Comparison of ENCODE assay signal across 19 mouse cellular contexts in the genomic region with DNA sequence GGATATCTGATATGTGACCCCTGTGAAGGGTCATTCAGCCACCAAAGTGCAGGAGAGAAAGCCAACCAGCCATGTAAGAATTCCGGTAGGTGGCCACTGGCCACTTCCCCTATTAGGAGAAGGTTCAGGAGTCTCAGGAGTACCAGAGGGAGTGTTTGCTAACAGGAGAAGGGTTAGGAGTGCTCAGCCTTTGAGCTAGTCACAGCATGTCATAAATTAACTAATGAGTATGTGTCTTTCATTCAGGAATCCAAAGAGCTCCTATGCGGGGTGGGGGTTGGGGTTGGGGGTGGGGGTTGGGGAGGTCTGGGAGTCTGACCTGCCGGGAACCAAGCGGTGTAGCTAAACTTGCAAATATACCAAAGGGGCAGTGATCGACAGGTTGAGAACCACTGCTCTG.
DNase-seq lines count a peak whose midpoint lies in the region; ATAC-seq and TF ChIP-seq lines count a peak whose summit lies in the region.
"Had no signal": no experiment of that assay in that cellular context is flagged by ENCODE, and none has a peak within 500 bp of the region (broad histone marks: within the 10 kb centered on the region; RNA-seq: fewer than 3 reads in every experiment).

No protein-coding gene starts in this region.

- no peak overlapping the region for H3K4me3 ChIP-seq in kidney, adult 2 months (ENCODE audit: insufficient read depth, low read depth, low read length)
- no peak overlapping the region for H3K4me3 ChIP-seq in lung, embryonic 15.5 days
- no peak overlapping the region for H3K4me3 ChIP-seq in ES-Bruce4 (ENCODE audit: low read depth, low read length)
- H3K4me3 ChIP-seq: embryonic facial prominence, embryonic 15.5 days; erythroblast, embryonic 14.5 days; forebrain, embryonic 10.5 days; gastrocnemius, adult 2 months; heart, embryonic 12.5 days; hindbrain, embryonic 10.5 days had no signal

- no peaks in the 10 kb centered on the region; the same call in 1 of the 2 replicates for H3K4me1 ChIP-seq in kidney, adult 2 months (ENCODE audit: control insufficient read depth, insufficient read depth, low read length)
- no peaks in the 10 kb centered on the region for H3K4me1 ChIP-seq in lung, embryonic 15.5 days
- H3K4me1 ChIP-seq in ES-Bruce4 (ENCODE audit: control insufficient read depth, insufficient read depth, low read length), result peaks cover 2% of the 10 kb centered on the region
- H3K4me1 ChIP-seq: embryonic facial prominence, embryonic 15.5 days; heart, embryonic 12.5 days had no signal

- no peak for TF ChIP-seq EP300 in ES-Bruce4 (IDR thresholded peaks at IDR 0.05; ENCODE audit: insufficient read depth, low read depth, low read length)

- TF ChIP-seq CTCF in kidney, adult 2 months (conservative IDR thresholded peaks at IDR 0.05; ENCODE audit: insufficient read depth, insufficient read length, low read depth, low read length), result no peak
- TF ChIP-seq CTCF in ES-Bruce4 (IDR thresholded peaks at IDR 0.05; ENCODE audit: low read depth, low read length), result no peak

- no peak overlapping the region for H3K4me2 ChIP-seq in lung, embryonic 15.5 days
- H3K4me2 ChIP-seq: embryonic facial prominence, embryonic 15.5 days; heart, embryonic 12.5 days; hindbrain, embryonic 14.5 days had no signal

- H3K9me3 ChIP-seq in lung, embryonic 15.5 days, result no peaks in the 10 kb centered on the region
- H3K9me3 ChIP-seq in ES-Bruce4 (replicated peaks; ENCODE audit: control insufficient read depth, insufficient read depth, low read length, poor library complexity, severe bottlenecking), result no peaks in the 10 kb centered on the region
- H3K9me3 ChIP-seq: embryonic facial prominence, embryonic 15.5 days; forebrain, embryonic 10.5 days; heart, embryonic 12.5 days; hindbrain, embryonic 10.5 days had no signal

- ATAC-seq in lung, embryonic 15.5 days (ENCODE audit: borderline replicate concordance, extremely low read depth, low FRiP score, low TSS enrichment), result peak; percentile 42; the same call in 1 of the 2 replicates
- ATAC-seq: CD4-positive, CD25-positive, alpha-beta regulatory T cell, adult 4 months; forebrain, embryonic 14.5 days had no signal

- no peak overlapping the region for H3K27ac ChIP-seq in kidney, adult 2 months (ENCODE audit: insufficient read depth, low read depth, low read length)
- H3K27ac ChIP-seq in lung, embryonic 15.5 days, result no peak overlapping the region
- H3K27ac ChIP-seq in ES-Bruce4 (ENCODE audit: insufficient read depth, low read length), result peak overlapping the region; percentile 60; the same call in 1 of the 2 replicates
- H3K27ac ChIP-seq: embryonic facial prominence, embryonic 15.5 days; forebrain, embryonic 10.5 days; gastrocnemius, adult 2 months; hindbrain, embryonic 10.5 days; hindbrain, embryonic 14.5 days had no signal

- no peaks in the 10 kb centered on the region for H3K27me3 ChIP-seq in kidney, adult 2 months (replicated peaks; ENCODE audit: control insufficient read depth, insufficient read depth, low read length)
- no peaks in the 10 kb centered on the region for H3K27me3 ChIP-seq in lung, embryonic 15.5 days
- no peaks in the 10 kb centered on the region for H3K27me3 ChIP-seq in ES-Bruce4 (ENCODE audit: control insufficient read depth, insufficient read depth, low read length, poor library complexity, severe bottlenecking)
- H3K27me3 ChIP-seq: embryonic facial prominence, embryonic 15.5 days; heart, embryonic 12.5 days had no signal

- no peaks in the 10 kb centered on the region for H3K36me3 ChIP-seq in kidney, adult 2 months (ENCODE audit: control insufficient read depth, insufficient read depth, low read length)
- H3K36me3 ChIP-seq in lung, embryonic 15.5 days, result no peaks in the 10 kb centered on the region
- H3K36me3 ChIP-seq in ES-Bruce4 (ENCODE audit: control insufficient read depth, insufficient read depth, low read length, poor library complexity, severe bottlenecking), result no peaks in the 10 kb centered on the region
- H3K36me3 ChIP-seq: embryonic facial prominence, embryonic 15.5 days; forebrain, embryonic 10.5 days; heart, embryonic 12.5 days; hindbrain, embryonic 10.5 days had no signal

- peak; percentile 20 for DNase-seq in kidney, adult 2 months
- DNase-seq in kidney, postnatal 14 days, result no peak
- no peak for DNase-seq in lung, postnatal 25 days (ENCODE audit: low spot score)
- DNase-seq in yolk sac, embryonic 10.5 days (ENCODE audit: low spot score), result peak; percentile 32
- no peak for DNase-seq in urinary bladder, postnatal 36 days (ENCODE audit: low spot score in 2 of 2)
- DNase-seq: B cell, adult 2 months; embryo, embryonic 11 days; gastrocnemius, adult 2 months; gastrocnemius, postnatal 25 days had no signal

- WGBS in kidney, adult 2 months, result 47% methylated on average over 5 of the region's 5 CpGs
- WGBS in lung, embryonic 15.5 days, result 54% methylated on average over 5 of the region's 5 CpGs

- no peak for TF ChIP-seq POLR2A in kidney, adult 2 months (IDR thresholded peaks at IDR 0.05; ENCODE audit: low read depth, low read length)
- TF ChIP-seq POLR2A in ES-Bruce4 (IDR thresholded peaks at IDR 0.05; ENCODE audit: insufficient read depth, low read length), result no peak

- no peak overlapping the region for H3K9ac ChIP-seq in lung, embryonic 15.5 days
- H3K9ac ChIP-seq in ES-Bruce4 (ENCODE audit: low read depth, poor library complexity, severe bottlenecking), result no peak overlapping the region
- H3K9ac ChIP-seq: embryonic facial prominence, embryonic 15.5 days; heart, embryonic 12.5 days; hindbrain, embryonic 14.5 days had no signal

Comparison
In these comparisons a context has a peak if more than half of its experiments do, and no peak if none do; other contexts are left out.
1. DNase-seq: peak in kidney, adult 2 months (single experiment) and yolk sac, embryonic 10.5 days (single experiment); none in kidney, postnatal 14 days (single experiment), lung, postnatal 25 days (single experiment) and urinary bladder, postnatal 36 days (0 of 2).